Mouse (Mus musculus): Measurements from ENCODE around the gene Fli1.

Gene Fli1

GRCm38 (mm10) chr9:32405191-32405925, 137.3 kb downstream of the Fli1 start:
- DNase-seq = peak; percentile 85

- DNase-seq = peak; percentile 82
These were observed 141.9 kb downstream of the Fli1 start for GRCm38 (mm10) chr9:32400662-32401161.

- DNase-seq = no peak
These were observed 142.4 kb downstream of the Fli1 start for GRCm38 (mm10) chr9:32400212-32400611.

- no peak for DNase-seq
These were observed 147.9 kb downstream of the Fli1 start for GRCm38 (mm10) chr9:32394761-32395161.

GRCm38 (mm10) chr9:32392716-32393115, 149.9 kb downstream of the Fli1 start:
- DNase-seq = no peak

- DNase-seq = no peak
These were observed 151.0 kb downstream of the Fli1 start for GRCm38 (mm10) chr9:32391701-32392100.

GRCm38 (mm10) chr9:32391092-32391491, 151.6 kb downstream of the Fli1 start:
- no peak for DNase-seq

- no peak for DNase-seq
These were observed 154.5 kb downstream of the Fli1 start for GRCm38 (mm10) chr9:32388120-32388519.

GRCm38 (mm10) chr9:32384906-32385305, 157.8 kb downstream of the Fli1 start:
- peak; percentile 83 for DNase-seq

- peak; percentile 74 for DNase-seq
These were observed 165.6 kb downstream of the Fli1 start for GRCm38 (mm10) chr9:32376863-32377590.

- no peak for DNase-seq
These were observed 166.6 kb downstream of the Fli1 start for GRCm38 (mm10) chr9:32376031-32376430.

- no peak for DNase-seq
These were observed 169.0 kb downstream of the Fli1 start for GRCm38 (mm10) chr9:32373656-32374055.

Data from kidney, adult 9 months (tissue).